Mouse (Mus musculus): ENCODE measurements at regions not wholly inside any gene's neighbourhood (a gene's known extent, or its start where the extent isn't known, plus 50 kb on each side); places are given as distances from the start of the nearest gene placed in this dataset.
"Not testable (repeated sequence)": the region's sequence is repeated elsewhere in the genome, so short reads cannot be mapped to it uniquely, and the experiment has no call there.

DNA sequence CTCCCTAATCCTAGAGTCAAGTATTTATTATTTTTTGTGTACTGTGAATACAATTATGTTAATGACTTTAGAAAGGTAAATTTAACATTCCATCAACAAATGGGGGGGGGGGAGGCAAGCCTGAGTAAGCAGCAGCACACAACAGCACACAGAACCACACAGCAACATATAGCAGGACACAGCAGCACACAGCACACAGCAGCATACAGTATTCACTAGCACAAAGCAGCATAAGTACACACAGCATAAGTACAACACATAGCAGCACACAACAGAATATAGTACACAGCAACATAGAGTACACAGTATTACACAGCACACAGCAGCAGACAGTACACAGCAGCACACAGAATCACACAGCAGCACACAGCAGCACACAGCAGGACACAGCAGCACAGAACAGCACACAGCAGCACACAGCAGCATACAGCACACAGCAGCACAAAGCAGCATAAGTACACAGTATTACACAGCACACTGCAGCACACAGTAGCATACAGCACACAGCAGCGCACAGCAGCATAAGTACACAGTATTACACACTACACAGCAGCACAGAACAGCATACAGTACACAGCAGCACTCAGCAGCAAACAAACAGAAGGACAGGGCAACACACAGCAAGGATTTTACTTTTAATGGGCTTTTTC is 605.7 kb downstream of the Tbl1xr1 start:
- no peak overlapping the region for H3K9ac ChIP-seq (ENCODE audit: low read depth, low read length)
- no peaks in the 10 kb centered on the region for H3K4me1 ChIP-seq (replicated peaks; ENCODE audit: insufficient read depth, low read length)
- no peak for DNase-seq (ENCODE audit: low spot score)
- H3K27ac ChIP-seq = no peak overlapping the region
- H3K4me2 ChIP-seq (ENCODE audit: low read length) = no peak overlapping the region
- no peak for ATAC-seq (replicated peaks; ENCODE audit: low FRiP score, low read depth)
- no peak overlapping the region for H3K4me3 ChIP-seq (replicated peaks; ENCODE audit: low read depth, low read length)
- H3K36me3 ChIP-seq (ENCODE audit: insufficient read depth, low read length) = no peaks in the 10 kb centered on the region
- 93% methylated on average over 1 of the region's 1 CpGs for WGBS
- no peaks in the 10 kb centered on the region for H3K27me3 ChIP-seq (ENCODE audit: insufficient read depth, low read length)
- H3K9me3 ChIP-seq (replicated peaks; ENCODE audit: low read length) = no peaks in the 10 kb centered on the region
- no peak for TF ChIP-seq CTCF (IDR thresholded peaks at IDR 0.05; ENCODE audit: low read depth)

DNA sequence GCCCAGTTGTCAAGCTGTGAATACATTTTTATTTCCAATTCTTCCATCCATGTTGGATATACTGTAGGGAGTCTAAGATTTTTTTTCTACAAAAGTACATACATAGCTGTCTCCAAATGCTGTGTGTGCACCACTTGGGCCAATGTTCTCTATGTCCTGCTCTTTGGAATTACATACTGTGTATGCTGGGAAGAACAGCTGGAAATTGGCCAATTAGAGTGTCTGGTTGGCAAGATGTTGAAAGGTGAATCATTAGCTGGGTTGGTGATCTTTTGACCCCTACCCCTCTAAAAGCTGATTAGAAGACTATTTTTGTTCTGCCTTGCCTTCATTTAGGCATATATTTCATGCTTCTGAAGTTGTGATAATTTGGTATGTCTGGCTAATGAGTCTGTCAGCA is 622.9 kb downstream of the Tbl1xr1 start:
- H3K4me1 ChIP-seq (replicated peaks; ENCODE audit: insufficient read depth, low read length) = no peaks in the 10 kb centered on the region
- H3K27me3 ChIP-seq (ENCODE audit: insufficient read depth, low read length) = no peaks in the 10 kb centered on the region
- H3K9ac ChIP-seq (ENCODE audit: low read depth, low read length) = no peak overlapping the region
- H3K36me3 ChIP-seq (ENCODE audit: insufficient read depth, low read length) = no peaks in the 10 kb centered on the region
- no peak for TF ChIP-seq CTCF (IDR thresholded peaks at IDR 0.05; ENCODE audit: low read depth)
- no peak overlapping the region for H3K4me2 ChIP-seq (ENCODE audit: low read length)
- no peak for ATAC-seq (replicated peaks; ENCODE audit: low FRiP score, low read depth)
- no peaks in the 10 kb centered on the region for H3K9me3 ChIP-seq (replicated peaks; ENCODE audit: low read length)
- H3K27ac ChIP-seq = no peak overlapping the region
- H3K4me3 ChIP-seq (replicated peaks; ENCODE audit: low read depth, low read length) = no peak overlapping the region
- no peak for DNase-seq (ENCODE audit: low spot score)

DNA sequence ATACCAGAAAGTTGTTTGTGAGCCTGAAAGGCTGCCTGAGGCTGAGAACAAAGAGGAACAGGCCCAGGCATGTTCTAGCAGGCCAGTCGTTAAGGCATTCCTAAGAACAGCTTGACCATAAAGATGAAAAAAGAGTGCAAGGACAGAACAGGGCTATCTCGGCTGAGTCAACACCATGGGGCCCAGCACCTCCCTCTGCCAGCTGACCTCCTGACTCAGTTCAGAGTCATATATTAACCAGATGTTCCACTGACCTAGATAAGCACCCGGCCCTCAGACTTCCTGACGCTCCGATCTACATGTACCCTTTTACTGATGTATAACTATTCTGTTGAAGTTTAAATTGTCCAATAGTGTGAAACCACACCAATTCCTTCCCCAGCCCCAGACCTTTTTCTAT is 625.0 kb downstream of the Tbl1xr1 start:
- H3K9me3 ChIP-seq (replicated peaks; ENCODE audit: low read length); H3K9ac ChIP-seq (ENCODE audit: low read depth, low read length); H3K4me2 ChIP-seq (ENCODE audit: low read length); H3K27me3 ChIP-seq (ENCODE audit: insufficient read depth, low read length); H3K27ac ChIP-seq; DNase-seq (ENCODE audit: low spot score); H3K4me1 ChIP-seq (replicated peaks; ENCODE audit: insufficient read depth, low read length); H3K36me3 ChIP-seq (ENCODE audit: insufficient read depth, low read length); H3K4me3 ChIP-seq (replicated peaks; ENCODE audit: low read depth, low read length); ATAC-seq (replicated peaks; ENCODE audit: low FRiP score, low read depth): not testable (repeated sequence)
- WGBS = 71% methylated on average over 5 of the region's 5 CpGs

DNA sequence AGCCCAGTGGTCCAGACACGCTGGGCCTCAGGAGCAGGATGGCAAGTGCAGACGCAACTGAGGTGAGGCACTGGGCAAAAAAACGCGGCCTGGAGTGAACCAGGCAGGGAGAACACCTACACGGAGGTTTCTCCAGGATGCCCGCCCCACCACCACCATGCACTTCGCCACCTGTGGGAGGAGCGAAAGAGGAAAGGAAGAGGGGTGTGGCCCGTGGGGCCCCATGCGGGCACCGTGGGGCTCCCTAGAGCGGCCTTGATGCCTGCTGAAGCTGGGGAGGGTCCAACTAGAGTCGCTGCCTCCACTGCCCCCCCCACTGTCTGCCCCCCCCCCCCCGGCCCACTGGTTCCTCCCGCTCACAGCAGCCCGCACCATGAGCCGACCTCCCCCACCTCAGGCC is 629.2 kb downstream of the Tbl1xr1 start:
- Histone ChIP-seq H3K9ac (ENCODE audit: low read depth, low read length) (no peak overlapping the region), H3K36me3 (ENCODE audit: insufficient read depth, low read length) (no peaks in the 10 kb centered on the region), H3K27me3 (ENCODE audit: insufficient read depth, low read length) (no peaks in the 10 kb centered on the region), H3K4me1 (replicated peaks; ENCODE audit: insufficient read depth, low read length) (no peaks in the 10 kb centered on the region), H3K4me3 (replicated peaks; ENCODE audit: low read depth, low read length) (no peak overlapping the region), H3K4me2 (ENCODE audit: low read length) (no peak overlapping the region), H3K9me3 (replicated peaks; ENCODE audit: low read length) (no peaks in the 10 kb centered on the region), H3K27ac (no peak overlapping the region)
- TF ChIP-seq CTCF (IDR thresholded peaks at IDR 0.05; ENCODE audit: low read depth) = no peak
- DNase-seq (ENCODE audit: low spot score) = no peak
- no peak for ATAC-seq (replicated peaks; ENCODE audit: low FRiP score, low read depth)
- 82% methylated on average over 12 of the region's 17 CpGs for WGBS

DNA sequence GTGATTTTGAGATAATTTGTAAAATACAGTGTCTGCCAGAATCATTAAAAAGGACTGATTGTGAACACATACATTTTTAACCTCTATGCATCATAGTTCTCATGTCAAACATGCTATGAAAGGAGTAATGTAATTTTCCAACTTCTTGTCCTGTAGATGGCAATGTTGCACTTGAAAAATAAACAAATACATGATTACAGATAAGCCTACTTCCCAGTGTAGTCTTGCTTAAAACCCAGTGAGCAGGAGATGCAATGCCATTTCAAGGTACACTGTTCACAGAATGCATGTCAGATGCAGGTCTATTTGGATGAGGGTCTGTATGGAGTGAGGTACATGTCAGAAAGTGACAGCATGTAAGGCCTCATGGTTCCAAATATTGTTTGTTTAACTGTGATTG is 668.6 kb downstream of the Tbl1xr1 start:
- H3K27me3 ChIP-seq (ENCODE audit: insufficient read depth, low read length) = no peaks in the 10 kb centered on the region
- no peaks in the 10 kb centered on the region for H3K9me3 ChIP-seq (replicated peaks; ENCODE audit: low read length)
- DNase-seq (ENCODE audit: low spot score) (peak; percentile 54), ATAC-seq (replicated peaks; ENCODE audit: low FRiP score, low read depth) (no peak)
- no peak overlapping the region for H3K4me3 ChIP-seq (replicated peaks; ENCODE audit: low read depth, low read length)
- H3K36me3 ChIP-seq (ENCODE audit: insufficient read depth, low read length) = no peaks in the 10 kb centered on the region
- H3K4me1 ChIP-seq (replicated peaks; ENCODE audit: insufficient read depth, low read length) = no peaks in the 10 kb centered on the region
- H3K9ac ChIP-seq (ENCODE audit: low read depth, low read length) = no peak overlapping the region
- no peak overlapping the region for H3K4me2 ChIP-seq (ENCODE audit: low read length)
- no peak overlapping the region for H3K27ac ChIP-seq
- TF ChIP-seq CTCF (IDR thresholded peaks at IDR 0.05; ENCODE audit: low read depth) = peak; percentile 59

All from kidney, postnatal 0 days (tissue).